Mouse (Mus musculus): ENCODE results near the gene Slc5a10.
A peak's percentile ranks its signal among the peaks of the same experiment; 100 is the strongest.

Gene Slc5a10

DNA sequence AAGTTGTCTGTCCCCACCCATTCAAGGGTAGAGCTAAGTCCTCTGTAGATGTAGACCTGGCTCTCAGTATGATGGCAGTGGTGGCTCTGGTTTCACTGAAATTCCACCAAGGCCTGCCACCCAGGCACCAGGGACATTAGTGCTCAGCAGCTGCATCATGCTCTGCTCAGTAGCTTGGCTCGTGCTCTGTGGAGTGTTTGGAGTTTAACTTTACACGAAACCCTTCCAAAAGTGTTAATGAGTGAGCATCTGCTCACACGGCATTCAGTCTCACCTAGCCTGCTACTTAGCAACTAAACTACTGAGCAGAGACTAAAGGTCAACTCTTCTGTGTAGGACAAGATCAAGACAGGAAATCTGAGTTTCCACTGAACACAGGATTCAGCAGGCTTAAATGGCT is at the start of gene Slc5a10:
TSS of gene Slc5a10 (minus strand) at position 191 of the 400 bp plus-strand sequence.
- no peak for DNase-seq (ENCODE audit: low spot score in 2 of 2)

- peak; percentile 97 to 99 for DNase-seq (ENCODE audit: low spot score in 2 of 2)
Observed at GRCm38 (mm10) chr11:61761584-61762407, 41.2 kb upstream of the Slc5a10 start, which contains the start of gene Prpsap2. TSS of gene Prpsap2 (minus strand) at chr11:61762088.

- DNase-seq (ENCODE audit: low spot score in 2 of 2) = no peak
Observed at GRCm38 (mm10) chr11:61760518-61760917, 39.9 kb upstream of the Slc5a10 start.

DNA sequence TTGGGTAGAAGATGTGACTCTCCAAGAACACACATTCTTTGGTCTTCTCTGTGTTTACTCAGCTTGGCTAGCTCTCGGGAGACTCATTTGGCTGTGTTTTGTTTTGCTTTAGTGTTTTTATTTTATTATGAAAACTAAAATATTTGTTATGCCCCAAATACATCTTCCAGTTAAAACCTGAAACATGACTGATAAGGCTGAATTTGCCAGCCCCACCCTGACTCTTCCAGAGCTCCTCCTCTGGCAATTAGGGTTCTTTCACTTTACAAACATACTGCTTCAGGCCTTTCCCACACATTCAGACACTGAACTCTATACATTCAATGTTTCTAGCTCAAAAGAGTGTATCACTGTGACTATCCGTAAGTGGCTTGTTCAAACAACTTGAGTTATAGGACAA is 36.5 kb upstream of the Slc5a10 start:
- DNase-seq (ENCODE audit: low spot score in 2 of 2) = no peak

DNA sequence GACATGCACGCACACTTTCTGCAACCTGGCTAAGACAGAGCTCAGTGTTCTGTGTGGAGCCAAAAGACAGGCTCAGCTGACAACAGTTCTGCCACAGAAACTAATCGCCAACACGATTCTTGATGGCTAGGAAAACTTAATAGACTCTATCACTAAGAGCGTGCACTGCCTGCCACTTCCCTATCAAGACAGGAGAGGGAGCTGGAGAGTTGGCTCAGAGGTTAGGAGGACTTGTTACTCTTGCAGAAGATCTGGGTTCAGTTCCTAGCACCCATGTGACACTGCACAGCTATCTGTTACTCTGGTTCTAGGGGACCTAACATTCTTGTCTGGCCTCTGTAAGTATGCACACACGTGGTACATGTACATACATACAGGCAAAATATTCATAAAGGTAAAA is 31.0 kb upstream of the Slc5a10 start:
- DNase-seq (ENCODE audit: low spot score in 2 of 2) = no peak

GRCm38 (mm10) chr11:61747161-61747560 is 26.5 kb upstream of the Slc5a10 start:
- DNase-seq (ENCODE audit: low spot score in 2 of 2) = no peak

DNA sequence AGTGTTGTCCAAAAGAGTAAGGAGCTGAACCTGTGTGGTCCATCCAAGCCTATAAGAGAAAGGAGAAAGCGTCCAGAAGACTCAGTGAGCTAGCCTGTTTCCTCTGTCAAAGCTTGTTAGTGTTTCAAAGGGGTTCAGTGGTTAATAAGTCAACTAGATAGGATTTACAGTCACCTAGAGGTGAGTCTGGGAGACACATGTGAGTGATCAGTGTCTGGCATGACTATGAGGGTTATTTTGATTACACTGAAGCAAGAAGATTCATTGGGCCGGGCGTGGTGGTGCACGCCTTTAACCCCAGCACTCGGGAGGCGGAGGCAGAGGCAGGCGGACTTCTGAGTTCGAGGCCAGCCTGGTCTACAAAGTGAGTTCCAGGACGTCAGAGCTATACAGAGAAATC is 25.2 kb upstream of the Slc5a10 start:
- DNase-seq (ENCODE audit: low spot score in 2 of 2) = no peak

- no peak for DNase-seq (ENCODE audit: low spot score in 2 of 2)
Observed at GRCm38 (mm10) chr11:61744460-61744859, 23.8 kb upstream of the Slc5a10 start.

DNA sequence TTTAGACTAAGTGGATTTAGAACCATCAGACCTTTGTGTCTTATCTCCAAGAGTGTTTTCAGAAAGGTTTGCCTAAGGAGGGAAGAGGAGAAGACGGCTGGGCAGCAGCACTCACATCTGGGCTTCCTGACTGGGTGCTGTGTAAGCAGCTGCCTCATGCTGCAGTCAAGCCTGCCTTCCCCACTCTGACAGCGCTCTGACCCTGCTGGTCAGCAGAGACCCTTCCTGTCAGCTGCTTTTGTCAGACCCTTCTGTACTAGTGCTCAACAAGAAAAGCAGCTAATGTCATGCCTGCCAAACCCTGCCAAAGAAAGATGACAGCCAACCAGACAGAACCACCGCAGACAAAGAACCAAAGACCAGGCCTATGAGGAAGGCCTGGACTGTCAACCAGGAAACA is 23.1 kb upstream of the Slc5a10 start:
- no peak for DNase-seq (ENCODE audit: low spot score in 2 of 2)

- DNase-seq (ENCODE audit: low spot score in 2 of 2) = no peak
Observed at GRCm38 (mm10) chr11:61740500-61740899, 19.9 kb upstream of the Slc5a10 start.

GRCm38 (mm10) chr11:61737290-61737689 is 16.7 kb upstream of the Slc5a10 start:
- DNase-seq (ENCODE audit: low spot score in 2 of 2) = no peak

DNA sequence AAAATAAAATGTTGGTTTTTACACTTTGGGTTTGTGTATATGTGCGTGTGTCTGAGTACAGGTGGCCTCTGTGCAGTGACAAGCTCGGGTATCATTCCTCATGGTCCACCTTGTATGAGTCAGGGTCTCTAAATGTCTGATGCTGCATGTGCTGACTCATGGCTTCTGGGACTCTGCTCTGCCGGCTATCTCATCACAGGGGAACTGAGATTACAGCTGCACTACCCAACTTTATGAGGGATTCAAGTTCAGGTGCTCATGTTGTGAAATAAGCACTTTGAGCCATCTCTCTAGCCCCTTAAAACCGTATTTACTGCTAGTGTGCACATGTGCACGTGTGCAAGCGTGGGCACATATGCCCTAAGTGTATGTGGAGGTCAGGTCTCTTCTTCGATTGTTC is 12.0 kb upstream of the Slc5a10 start:
- no peak for DNase-seq (ENCODE audit: low spot score in 2 of 2)

DNA sequence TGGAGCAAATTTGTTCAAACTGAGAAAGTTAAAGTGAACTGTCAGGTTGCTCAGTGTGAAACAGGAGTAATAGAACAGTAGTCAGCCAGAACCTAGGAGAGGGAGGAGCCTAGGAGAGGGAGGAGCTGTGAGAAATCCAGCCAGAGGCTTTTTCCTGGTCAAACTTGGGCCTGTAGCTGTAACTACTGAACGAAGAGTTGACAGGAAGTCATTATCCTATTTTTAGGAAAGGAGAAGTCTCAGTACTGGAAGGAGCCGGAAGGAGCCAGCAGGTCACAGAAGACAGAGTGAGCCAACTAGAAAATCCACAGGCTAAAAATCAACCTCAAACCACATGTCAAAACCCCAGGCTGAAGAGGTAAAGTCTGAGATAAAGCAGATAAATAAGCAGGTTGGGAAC is 7.4 kb upstream of the Slc5a10 start:
- DNase-seq (ENCODE audit: low spot score in 2 of 2) = peak; percentile 29 to 61

DNA sequence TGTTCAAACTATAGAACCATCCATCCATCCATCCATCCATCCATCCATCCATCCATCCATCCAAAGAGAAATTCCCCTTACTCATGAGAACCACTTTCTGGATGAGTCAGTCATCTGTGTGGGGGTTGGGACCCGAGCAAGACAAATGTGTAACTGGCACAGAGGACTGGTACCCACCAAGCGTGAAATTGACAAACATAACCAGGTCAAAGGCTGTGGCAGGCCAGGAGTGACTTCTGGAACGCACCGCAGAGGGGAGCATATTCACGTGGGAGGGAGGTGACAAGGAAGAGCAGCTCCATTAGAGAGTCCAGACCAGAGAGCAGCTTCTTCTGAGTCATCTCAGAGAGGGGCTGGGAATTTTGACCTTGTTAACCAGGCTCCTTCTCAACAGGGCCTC is 1.5 kb upstream of the Slc5a10 start:
- DNase-seq (ENCODE audit: low spot score in 2 of 2) = no peak

DNA sequence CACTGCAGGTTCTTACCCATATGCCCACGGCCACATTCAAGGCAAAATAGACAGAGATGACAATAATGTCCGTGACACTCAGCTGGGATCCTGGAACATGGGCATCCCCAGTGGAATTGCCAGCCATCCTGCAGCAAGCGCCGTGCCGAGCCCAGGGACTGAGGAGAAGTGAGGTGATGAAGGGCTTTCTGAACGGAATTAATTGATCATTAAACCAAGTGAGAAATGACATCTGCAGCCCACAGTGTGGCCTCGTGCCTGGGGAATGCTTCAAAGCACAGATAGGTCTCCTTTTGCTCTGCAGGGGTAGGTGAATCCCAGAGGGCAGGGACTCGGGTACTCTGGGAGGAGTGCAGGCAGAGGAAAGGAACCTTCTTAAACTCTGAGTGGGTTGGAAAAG is 800 bp downstream of the Slc5a10 start:
- no peak for DNase-seq (ENCODE audit: low spot score in 2 of 2)

GRCm38 (mm10) chr11:61719387-61719786 is 1.2 kb downstream of the Slc5a10 start:
- no peak for DNase-seq (ENCODE audit: low spot score in 2 of 2)

- DNase-seq (ENCODE audit: low spot score in 2 of 2) = no peak
Observed at GRCm38 (mm10) chr11:61717990-61718389, 2.6 kb downstream of the Slc5a10 start.

GRCm38 (mm10) chr11:61715130-61715529 is 5.5 kb downstream of the Slc5a10 start:
- no peak for DNase-seq (ENCODE audit: low spot score in 2 of 2)

GRCm38 (mm10) chr11:61714346-61715117 is 6.1 kb downstream of the Slc5a10 start:
- peak; percentile 75 to 77 for DNase-seq (ENCODE audit: low spot score in 2 of 2)

DNA sequence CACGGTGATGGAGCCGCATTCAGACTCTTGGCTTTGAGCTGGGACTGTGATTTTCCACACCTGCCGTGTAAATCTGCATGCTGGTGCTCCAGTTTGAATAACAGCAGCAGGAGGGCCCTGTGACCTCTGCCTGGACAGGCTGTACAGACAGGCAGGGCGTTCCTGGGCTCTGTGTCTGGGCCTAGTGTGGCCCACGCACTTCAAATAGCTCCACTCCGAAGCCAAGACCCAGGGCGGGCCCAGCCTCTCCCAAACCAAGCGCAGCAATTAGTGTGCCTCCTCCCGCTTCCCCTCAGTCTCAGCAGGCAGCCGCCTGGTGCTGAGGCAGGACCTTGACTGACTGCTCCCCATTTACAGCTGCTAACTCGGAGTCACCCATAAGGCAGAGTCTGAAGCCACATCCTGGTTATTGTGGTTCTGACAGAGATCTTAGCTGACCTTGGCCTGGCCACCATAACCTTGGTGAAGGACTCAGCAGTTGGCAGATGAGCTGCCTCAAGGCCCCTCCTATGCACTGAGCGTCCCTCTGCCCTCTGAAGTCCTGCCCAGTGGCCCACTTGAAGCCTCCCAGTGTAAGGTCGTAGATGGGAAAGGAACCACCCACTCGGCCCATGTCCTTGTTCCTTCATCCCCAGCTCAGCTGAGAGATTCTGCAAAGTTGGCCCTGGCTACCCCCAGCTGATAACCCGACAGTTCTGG is 7.3 kb downstream of the Slc5a10 start:
- DNase-seq (ENCODE audit: low spot score in 2 of 2) = no peak

DNA sequence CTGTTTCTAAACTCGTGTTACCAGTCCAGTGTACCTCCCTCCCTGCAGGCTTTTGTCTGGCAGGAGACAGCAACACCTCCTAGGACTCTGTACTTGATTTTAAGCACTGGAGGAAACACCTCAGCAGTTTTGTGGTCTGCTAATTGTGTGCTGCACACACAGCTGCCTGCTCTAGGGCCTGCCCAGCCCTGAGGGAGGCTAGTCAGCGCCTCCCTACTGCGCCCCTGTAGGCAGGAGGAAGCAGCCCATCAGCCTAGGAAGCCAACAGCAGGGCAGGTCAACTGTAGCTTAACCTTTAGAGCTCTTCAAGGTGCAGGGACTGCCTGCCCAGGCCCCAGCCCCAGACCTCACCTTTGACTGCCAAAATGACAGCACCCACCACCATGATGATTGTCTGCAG is 11.7 kb downstream of the Slc5a10 start:
- no peak for DNase-seq (ENCODE audit: low spot score in 2 of 2)

- no peak for DNase-seq (ENCODE audit: low spot score in 2 of 2)
Observed at GRCm38 (mm10) chr11:61706232-61706631, 14.4 kb downstream of the Slc5a10 start.

Measured in heart, adult 9 months (tissue).